Mouse (Mus musculus): ENCODE results near the gene Tmem127.

GRCm38 (mm10) chr2:127240065-127240464 is 7.6 kb upstream of the Tmem127 start:
- no peak for TF ChIP-seq CTCF (IDR thresholded peaks at IDR 0.05 in 2 of 3, conservative IDR thresholded peaks at IDR 0.05 in 1 of 3; ENCODE audit: control insufficient read depth in 1 of 3, insufficient read depth in 1 of 3, low read depth in 2 of 3, low read length in 3 of 3, poor library complexity in 1 of 3, severe bottlenecking in 1 of 3)
- TF ChIP-seq POLR2A (IDR thresholded peaks at IDR 0.05; ENCODE audit: control insufficient read depth in 1 of 2, insufficient read depth in 1 of 2, low read depth in 1 of 2, low read length in 2 of 2, poor library complexity in 1 of 2), result no peak
- no peak for TF ChIP-seq HCFC1 (IDR thresholded peaks at IDR 0.05; ENCODE audit: low read depth, low read length)
- no peak for TF ChIP-seq POLR2AphosphoS5 (IDR thresholded peaks at IDR 0.05; ENCODE audit: borderline replicate concordance, low read depth, low read length)

Data from MEL (cell line).